Mouse (Mus musculus) layer of hippocampus, adult 6 months (tissue): ENCODE data around the gene Hsd17b14. TPM values are rescaled to one million over a fixed set of nuclear protein-coding genes. Genes with fewer than 3 reads are reported as not detected.

Experiments
- long read RNA-seq, 2 experiments: library from polyadenylated mRNA; unstranded; transcript quantifications; one replicate each; pipeline ENCODE4 v2.0.0; 2019 to 2020
- polyA plus RNA-seq: library from polyadenylated mRNA; unstranded; fragments of <200 nt; fragmentation: Nextera tagmentation; gene quantifications from 2 replicates; pipeline ENCODE4 v1.2.3, GENCODE M21; 2021

Gene Hsd17b14
- 0.43 TPM in 1 of 2 replicates, not detected in the other for polyA plus RNA-seq
- long read RNA-seq, experiment 1 = 0 reads
- long read RNA-seq, experiment 2 = 0 reads

GRCm38 (mm10) chr7:45554744-45555143 is at the start of gene Hsd17b14:
Hsd17b14 (plus strand) TSS chr7:45554893.

GRCm38 (mm10) chr7:45509912-45510787 is 44.5 kb upstream of the Hsd17b14 start, which contains the start of gene Nucb1:
Nucb1 (minus strand) TSS chr7:45510406.

GRCm38 (mm10) chr7:45525809-45526473 is 28.8 kb upstream of the Hsd17b14 start, which contains the start of the genes Ppp1r15a and Plekha4:
Ppp1r15a (minus strand) TSS chr7:45526268.
Plekha4 (plus strand) TSS chr7:45526330.

GRCm38 (mm10) chr7:45570103-45570741 is 15.5 kb downstream of the Hsd17b14 start, which contains the start of gene Bcat2:
Bcat2 (plus strand) TSS chr7:45570153.

GRCm38 (mm10) chr7:45617042-45617695 is 62.5 kb downstream of the Hsd17b14 start, which contains the start of gene Fut1:
Fut1 (plus strand) TSS chr7:45617289.

Other genes with a start within 250 kb of the Hsd17b14 start
- gene Trpm4, start 221.1 kb upstream of the Hsd17b14 start, polyA plus RNA-seq = 10.1 and 12.4 TPM in 2 replicates
- gene Hrc, start 219.6 kb upstream of the Hsd17b14 start, polyA plus RNA-seq = not detected in 2 replicates
- gene Ppfia3, start 187.9 kb upstream of the Hsd17b14 start, polyA plus RNA-seq = 8.7 and 11.6 TPM in 2 replicates
- gene Lin7b, start 184.3 kb upstream of the Hsd17b14 start, polyA plus RNA-seq = 214 and 221 TPM in 2 replicates
- gene Snrnp70, start 159.2 kb upstream of the Hsd17b14 start, polyA plus RNA-seq = 32.6 and 45.3 TPM in 2 replicates
- gene Kcna7, start 149.2 kb upstream of the Hsd17b14 start, polyA plus RNA-seq = not detected in 2 replicates
- 0.11 and 0.30 TPM in 2 replicates for gene Ntf5, start 141.2 kb upstream of the Hsd17b14 start, polyA plus RNA-seq
- gene Lhb, start 134.1 kb upstream of the Hsd17b14 start, polyA plus RNA-seq = 1.1 TPM in 1 of 2 replicates, not detected in the other
- gene Gys1, start 120.0 kb upstream of the Hsd17b14 start, polyA plus RNA-seq = 7.9 and 10.1 TPM in 2 replicates
- gene Ruvbl2, start 116.8 kb upstream of the Hsd17b14 start, polyA plus RNA-seq = 50.0 and 53.1 TPM in 2 replicates
- gene Ftl1, start 95.0 kb upstream of the Hsd17b14 start, polyA plus RNA-seq = 1,695 and 1,748 TPM in 2 replicates
- 86.7 and 94.4 TPM in 2 replicates for gene Bax, start 88.0 kb upstream of the Hsd17b14 start, polyA plus RNA-seq
- 0.13 and 0.14 TPM in 2 replicates for gene Tulp2, start 73.0 kb upstream of the Hsd17b14 start, polyA plus RNA-seq
- not detected in 2 replicates for gene Gm45808, start 68.1 kb upstream of the Hsd17b14 start, polyA plus RNA-seq
- 2.6 and 3.5 TPM in 2 replicates for gene Dhdh, start 66.1 kb upstream of the Hsd17b14 start, polyA plus RNA-seq
- gene Nucb1, start 44.5 kb upstream of the Hsd17b14 start, polyA plus RNA-seq = 74.5 and 76.8 TPM in 2 replicates
- 17.6 and 18.2 TPM in 2 replicates for gene Ppp1r15a, start 28.6 kb upstream of the Hsd17b14 start, polyA plus RNA-seq
- gene Plekha4, start 28.6 kb upstream of the Hsd17b14 start, polyA plus RNA-seq = 0.67 and 1.7 TPM in 2 replicates
- gene Bcat2, start 15.3 kb downstream of the Hsd17b14 start, polyA plus RNA-seq = 7.0 and 8.5 TPM in 2 replicates
- not detected in 2 replicates for gene Fgf21, start 60.6 kb downstream of the Hsd17b14 start, polyA plus RNA-seq
- gene Fut1, start 62.4 kb downstream of the Hsd17b14 start, polyA plus RNA-seq = 0.08 TPM in 1 of 2 replicates, not detected in the other
- gene Izumo1, start 66.9 kb downstream of the Hsd17b14 start, polyA plus RNA-seq = 0.09 TPM in 1 of 2 replicates, not detected in the other
- gene Rasip1, start 72.6 kb downstream of the Hsd17b14 start, polyA plus RNA-seq = 2.3 and 3.1 TPM in 2 replicates
- 1.1 and 1.2 TPM in 2 replicates for gene Mamstr, start 85.1 kb downstream of the Hsd17b14 start, polyA plus RNA-seq
- gene Fut2, start 111.5 kb downstream of the Hsd17b14 start, polyA plus RNA-seq = 0.10 and 0.16 TPM in 2 replicates
- gene Ntn5, start 129.1 kb downstream of the Hsd17b14 start, polyA plus RNA-seq = 5.2 and 6.6 TPM in 2 replicates
- 0.15 and 0.36 TPM in 2 replicates for gene Sec1, start 139.5 kb downstream of the Hsd17b14 start, polyA plus RNA-seq
- gene Car11, start 144.9 kb downstream of the Hsd17b14 start, polyA plus RNA-seq = 39.6 and 49.9 TPM in 2 replicates
- 49.2 and 52.8 TPM in 2 replicates for gene Dbp, start 150.2 kb downstream of the Hsd17b14 start, polyA plus RNA-seq
- 357 and 361 TPM in 2 replicates for gene Rpl18, start 160.6 kb downstream of the Hsd17b14 start, polyA plus RNA-seq
- gene Sphk2, start 163.1 kb downstream of the Hsd17b14 start, polyA plus RNA-seq = 5.5 and 6.1 TPM in 2 replicates
- gene Fam83e, start 166.3 kb downstream of the Hsd17b14 start, polyA plus RNA-seq = 0.09 TPM in 1 of 2 replicates, not detected in the other
- not detected in 2 replicates for gene Spaca4, start 170.9 kb downstream of the Hsd17b14 start, polyA plus RNA-seq
- gene Lmtk3, start 228.8 kb downstream of the Hsd17b14 start, polyA plus RNA-seq = 6.9 and 9.4 TPM in 2 replicates
- 20.6 and 22.7 TPM in 2 replicates for gene Sult2b1, start 229.8 kb downstream of the Hsd17b14 start, polyA plus RNA-seq